8 mouse cellular contexts compared by ENCODE assay signal in the genomic region with DNA sequence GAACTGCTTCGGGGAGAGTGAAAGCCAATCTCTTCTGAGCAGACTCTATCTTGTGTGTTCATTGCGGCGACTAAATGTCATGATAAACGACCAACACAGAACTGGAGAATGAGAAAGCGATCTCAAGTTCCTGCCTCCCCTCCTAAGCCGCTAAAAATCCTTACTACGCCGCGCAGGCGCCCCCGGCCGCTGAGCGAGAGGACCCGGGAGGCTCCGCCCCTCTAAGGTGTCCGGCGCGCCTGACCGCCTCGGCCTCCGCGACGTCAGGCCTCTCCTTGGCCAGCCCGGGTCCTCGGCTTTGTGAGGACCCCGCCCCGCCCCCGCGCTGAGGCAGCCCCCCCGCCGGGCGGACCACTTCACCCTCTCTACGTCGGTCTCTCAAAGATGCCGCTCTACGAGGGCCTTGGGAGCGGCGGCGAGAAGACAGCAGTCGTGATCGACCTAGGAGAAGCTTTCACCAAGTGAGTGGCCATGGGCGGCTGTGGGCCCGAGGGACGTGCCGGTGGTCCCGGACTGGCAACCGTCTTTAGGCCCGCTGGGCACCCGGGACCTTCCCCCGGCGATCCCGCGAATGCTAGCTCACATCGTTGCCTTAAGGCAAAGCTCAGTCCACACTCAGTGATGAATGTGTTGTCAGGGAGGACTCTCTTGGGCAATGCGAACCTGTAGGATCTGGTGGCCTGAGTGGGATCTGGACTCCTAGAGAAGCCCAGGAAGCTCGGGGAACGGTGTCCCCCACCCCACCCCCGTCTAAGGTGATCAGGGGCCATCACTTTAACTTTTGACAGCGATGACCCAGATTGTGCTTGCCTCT. TPM values are rescaled to one million over a fixed set of nuclear protein-coding genes. Genes with fewer than 3 reads are reported as not detected.
A peak's percentile ranks its signal among the peaks of the same experiment; 100 is the strongest.
DNase-seq lines count a peak whose midpoint lies in the region; ATAC-seq and TF ChIP-seq lines count a peak whose summit lies in the region.

Gene Actr10 (plus strand): TSS at position 287 of the 814 bp plus-strand sequence.

- H3K9me3 ChIP-seq in G1E (replicated peaks) = peaks cover 13% of the 10 kb centered on the region
- no peaks in the 10 kb centered on the region for H3K9me3 ChIP-seq in forebrain, postnatal 0 days (ENCODE audit: low read length)
- no peaks in the 10 kb centered on the region for H3K9me3 ChIP-seq in lung, embryonic 15.5 days

- TF ChIP-seq CTCF in G1E (IDR thresholded peaks at IDR 0.05; ENCODE audit: low read depth, low read length) = no peak
- TF ChIP-seq CTCF in forebrain, postnatal 0 days (IDR thresholded peaks at IDR 0.05; ENCODE audit: low read depth) = no peak

- WGBS in forebrain, postnatal 0 days = under 1% methylated on average over 59 of the region's 59 CpGs
- WGBS in lung, embryonic 15.5 days = under 1% methylated on average over 54 of the region's 59 CpGs

- peak within 1 kb of the TSS; percentile 88 for H3K27ac ChIP-seq in forebrain, postnatal 0 days (ENCODE audit: low read depth, low read length)
- H3K27ac ChIP-seq in lung, embryonic 15.5 days = peak within 1 kb of the TSS; percentile 94

- peaks cover 27% of the 10 kb centered on the region for H3K36me3 ChIP-seq in G1E (replicated peaks)
- peaks cover 5% of the 10 kb centered on the region for H3K36me3 ChIP-seq in forebrain, postnatal 0 days (ENCODE audit: insufficient read depth)
- H3K36me3 ChIP-seq in lung, embryonic 15.5 days = peaks cover 11% of the 10 kb centered on the region

- H3K4me2 ChIP-seq in forebrain, postnatal 0 days (ENCODE audit: low read depth) = peak within 1 kb of the TSS; percentile 68
- peak within 1 kb of the TSS; percentile 74 for H3K4me2 ChIP-seq in lung, embryonic 15.5 days

- peak within 1 kb of the TSS; percentile 93 for H3K9ac ChIP-seq in forebrain, postnatal 0 days
- peak within 1 kb of the TSS; percentile 91 for H3K9ac ChIP-seq in lung, embryonic 15.5 days

- H3K27me3 ChIP-seq in G1E (ENCODE audit: insufficient read depth, low read length) = no peaks in the 10 kb centered on the region; the same call in none of the 2 replicates
- H3K27me3 ChIP-seq in forebrain, postnatal 0 days (ENCODE audit: insufficient read depth, low read length) = no peaks in the 10 kb centered on the region
- no peaks in the 10 kb centered on the region for H3K27me3 ChIP-seq in lung, embryonic 15.5 days

- peak within 1 kb of the TSS; percentile 86 for H3K4me3 ChIP-seq in G1E (ENCODE audit: low read depth, low read length)
- peak within 1 kb of the TSS; percentile 93 for H3K4me3 ChIP-seq in forebrain, postnatal 0 days (ENCODE audit: low read depth, low read length)
- H3K4me3 ChIP-seq in lung, embryonic 15.5 days = peak within 1 kb of the TSS; percentile 92

- peak; percentile 90 for DNase-seq in G1E (ENCODE audit: low spot score)
- DNase-seq in cerebellum, adult 18-20 months = peak; percentile 90 to 94
- peak; percentile 98 for DNase-seq in forebrain, postnatal 0 days
- peak; percentile 96 for DNase-seq in heart, postnatal 4 days
- peak; percentile 86 to 89 for DNase-seq in layer of hippocampus, adult 8-10 months (ENCODE audit: low spot score in 2 of 2)
- DNase-seq in ovary, adult 18-20 months (ENCODE audit: low spot score) = peak; percentile 87
- peak; percentile 95 for DNase-seq in thymus, postnatal 0 days (ENCODE audit: low spot score)

- peaks cover 12% of the 10 kb centered on the region for H3K4me1 ChIP-seq in G1E (ENCODE audit: insufficient read depth, low read depth, low read length)
- no peaks in the 10 kb centered on the region for H3K4me1 ChIP-seq in forebrain, postnatal 0 days (ENCODE audit: insufficient read depth)
- H3K4me1 ChIP-seq in lung, embryonic 15.5 days = peaks cover 9% of the 10 kb centered on the region

- ATAC-seq in G1E (ENCODE audit: extremely low read depth, insufficient number of reproducible peaks, low FRiP score, poor library complexity, severe bottlenecking) = peak; percentile 92
- peak; percentile 99 for ATAC-seq in forebrain, postnatal 0 days
- ATAC-seq in lung, embryonic 15.5 days (ENCODE audit: borderline replicate concordance, extremely low read depth, low FRiP score, low TSS enrichment) = peak; percentile 95

RNA-seq across cellular contexts. Expression of gene Actr10, which starts in this region (rescaled TPM):
- 113 and 139 TPM in 2 replicates for total RNA-seq in G1E (2014; fragmentation: Nextera tagmentation)
- 126 and 142 TPM in 2 replicates for total RNA-seq in G1E (2017)
- 3.5 and 5.3 TPM in 2 replicates for polyA plus RNA-seq in G1E (2012)
- 105 and 112 TPM in 2 replicates for total RNA-seq in forebrain, postnatal 0 days (2014; rRNA removed)
- polyA plus RNA-seq in forebrain, postnatal 0 days (2015; fragmentation: Nextera tagmentation; extraction: Ambion mirVana) = 196 and 282 TPM in 2 replicates
- 100 to 1,000 TPM; 165 to 176 TPM for total RNA-seq in heart, postnatal 4 days (2021)
- 100 to 1,000 TPM; 148 to 170 (median 156) TPM for total RNA-seq in layer of hippocampus, adult 8-10 months (2022)
- 232 and 240 TPM in 2 replicates for polyA plus RNA-seq in lung, embryonic 15.5 days (2015; fragmentation: Nextera tagmentation; extraction: Ambion mirVana)
- polyA plus RNA-seq in thymus, postnatal 0 days (2015; fragmentation: Nextera tagmentation; extraction: Ambion mirVana) = 328 and 338 TPM in 2 replicates

Comparison
In these comparisons a context has a peak if more than half of its experiments do, and no peak if none do; other contexts are left out.
1. Peak in every context shown above with its lines: DNase-seq, ATAC-seq, H3K4me3 ChIP-seq and H3K27ac ChIP-seq.
2. RNA of gene Actr10 (polyA plus RNA-seq): 328 to 338 TPM in thymus, postnatal 0 days, 232 to 240 TPM in lung, embryonic 15.5 days and 196 to 282 TPM in forebrain, postnatal 0 days; 3.5 to 5.3 TPM in G1E; every median in the first group is over 10 times any median in the second.